Mouse (Mus musculus): ENCODE data around the gene Lars2. TPM values are rescaled to one million over a fixed set of nuclear protein-coding genes. Genes with fewer than 3 reads are reported as not detected.

The Lars2 gene
- total and polyA plus RNA-seq, 3 experiments, result 5.1 to 15,188 (median 765) TPM

GRCm38 (mm10) chr9:123429863-123430262 lies 63.1 kb downstream of the Lars2 start:
- in situ Hi-C loops (cut with MboI; ENCODE audit: low pct_ligation_motif_present, low pct_unique_long_range_greater_than_20kb, low sequenced_read_pairs) (no loop called here), dilution Hi-C loops (cut with MboI; ENCODE audit: extremely low pct_ligation_motif_present, extremely low pct_unique_long_range_greater_than_20kb, low sequenced_read_pairs) (no loop called here)
- Histone ChIP-seq H3K4me3 (replicated peaks in 1 of 3; ENCODE audit: low read depth in 2 of 3, low read length in 2 of 3, poor library complexity in 1 of 3) (no peak overlapping the region), H3K4me1 (ENCODE audit: control insufficient read depth in 1 of 2, insufficient read depth in 2 of 2) (no peaks in the 10 kb centered on the region), H3K9ac (ENCODE audit: insufficient read depth, low read depth) (no peak overlapping the region), H3K9me3 (replicated peaks; ENCODE audit: low read length) (no peaks in the 10 kb centered on the region), H3K27ac (ENCODE audit: insufficient read depth, low read depth) (no peak overlapping the region), H3K79me2 (replicated peaks; ENCODE audit: control insufficient read depth, extremely low read depth, insufficient read depth, poor library complexity, severe bottlenecking) (no peaks in the 10 kb centered on the region), H3K36me3 (replicated peaks in 1 of 2; ENCODE audit: control insufficient read depth in 1 of 2, insufficient read depth in 1 of 2, low read length in 1 of 2) (peaks cover 21 to 73% of the 10 kb centered on the region in 2 experiments), H3K4me2 (ENCODE audit: insufficient read depth, low read depth, poor library complexity, severe bottlenecking) (no peak overlapping the region), H3K27me3 (replicated peaks) (no peaks in the 10 kb centered on the region)
- TF ChIP-seq POLR2A (IDR thresholded peaks at IDR 0.05; ENCODE audit: low read depth, low read length) (no peak), MEF2A (IDR thresholded peaks at IDR 0.05; ENCODE audit: borderline replicate concordance, low read depth, low read length) (no peak), IRF4 (IDR thresholded peaks at IDR 0.05; ENCODE audit: low read depth, low read length) (no peak), ZMIZ1 (IDR thresholded peaks at IDR 0.05; ENCODE audit: low read depth, low read length) (no peak), NELFE (IDR thresholded peaks at IDR 0.05; ENCODE audit: low read depth, low read length) (no peak), USF1 (IDR thresholded peaks at IDR 0.05; ENCODE audit: low read depth, low read length) (no peak), TCF12 (IDR thresholded peaks at IDR 0.05; ENCODE audit: low read depth, low read length) (no peak), HCFC1 (IDR thresholded peaks at IDR 0.05; ENCODE audit: low read depth, low read length) (no peak), MAX (IDR thresholded peaks at IDR 0.05; ENCODE audit: low read length) (no peak), MXI1 (IDR thresholded peaks at IDR 0.05; ENCODE audit: low read depth, low read length) (no peak), UBTF (IDR thresholded peaks at IDR 0.05; ENCODE audit: low read depth, low read length) (no peak), ELF1 (IDR thresholded peaks at IDR 0.05; ENCODE audit: low read depth, low read length) (no peak), MYC (IDR thresholded peaks at IDR 0.05; ENCODE audit: low read depth, low read length) (no peak), ZKSCAN1 (IDR thresholded peaks at IDR 0.05; ENCODE audit: borderline replicate concordance, low read depth, low read length) (no peak), ETS1 (conservative IDR thresholded peaks at IDR 0.05; ENCODE audit: low read depth, low read length) (no peak), USF2 (conservative IDR thresholded peaks at IDR 0.05; ENCODE audit: low read depth, low read length) (no peak), RCOR1 (conservative IDR thresholded peaks at IDR 0.05; ENCODE audit: low read depth, low read length) (no peak)
- DNase-seq (ENCODE audit: extremely low read depth), result no peak

- DNase-seq (ENCODE audit: extremely low read depth), result no peak
- no peak overlapping the region for H3K27ac ChIP-seq (ENCODE audit: insufficient read depth, low read depth)
- no peaks in the 10 kb centered on the region for H3K79me2 ChIP-seq (replicated peaks; ENCODE audit: control insufficient read depth, extremely low read depth, insufficient read depth, poor library complexity, severe bottlenecking)
- no peaks in the 10 kb centered on the region for H3K4me1 ChIP-seq (ENCODE audit: control insufficient read depth in 1 of 2, insufficient read depth in 2 of 2)
- no peaks in the 10 kb centered on the region for H3K9me3 ChIP-seq (replicated peaks; ENCODE audit: low read length)
- TF ChIP-seq IRF4 (IDR thresholded peaks at IDR 0.05; ENCODE audit: low read depth, low read length) (no peak), JUND (conservative IDR thresholded peaks at IDR 0.05; ENCODE audit: low read depth, low read length) (no peak), UBTF (IDR thresholded peaks at IDR 0.05; ENCODE audit: low read depth, low read length) (no peak), BHLHE40 (IDR thresholded peaks at IDR 0.05; ENCODE audit: low read depth, low read length) (no peak), JUN (IDR thresholded peaks at IDR 0.05; ENCODE audit: insufficient read depth, low read depth, low read length) (no peak), MAFK (IDR thresholded peaks at IDR 0.05; ENCODE audit: insufficient replicate concordance, low read length) (no peak), ZKSCAN1 (IDR thresholded peaks at IDR 0.05; ENCODE audit: borderline replicate concordance, low read depth, low read length) (no peak), PAX5 (IDR thresholded peaks at IDR 0.05; ENCODE audit: low read length) (no peak), SIN3A (IDR thresholded peaks at IDR 0.05; ENCODE audit: low read length) (no peak), NELFE (IDR thresholded peaks at IDR 0.05; ENCODE audit: low read depth, low read length) (no peak), MXI1 (IDR thresholded peaks at IDR 0.05; ENCODE audit: low read depth, low read length) (no peak), MYC (IDR thresholded peaks at IDR 0.05; ENCODE audit: low read depth, low read length) (no peak), ELF1 (IDR thresholded peaks at IDR 0.05; ENCODE audit: low read depth, low read length) (no peak), CTCF (conservative IDR thresholded peaks at IDR 0.05 in 1 of 2, IDR thresholded peaks at IDR 0.05 in 1 of 2; ENCODE audit: low read depth in 2 of 2, low read length in 2 of 2) (no peak), MAX (IDR thresholded peaks at IDR 0.05; ENCODE audit: low read length) (no peak), ZMIZ1 (IDR thresholded peaks at IDR 0.05; ENCODE audit: low read depth, low read length) (no peak), USF1 (IDR thresholded peaks at IDR 0.05; ENCODE audit: low read depth, low read length) (no peak), E2F4 (IDR thresholded peaks at IDR 0.05; ENCODE audit: insufficient replicate concordance, low read depth, low read length) (no peak), EP300 (IDR thresholded peaks at IDR 0.05; ENCODE audit: low read length) (no peak)
- dilution Hi-C loops (cut with MboI; ENCODE audit: extremely low pct_ligation_motif_present, extremely low pct_unique_long_range_greater_than_20kb, low sequenced_read_pairs), result no loop called here
- no peak overlapping the region for H3K4me3 ChIP-seq (replicated peaks in 1 of 3; ENCODE audit: low read depth in 2 of 3, low read length in 2 of 3, poor library complexity in 1 of 3)
- H3K4me2 ChIP-seq (ENCODE audit: insufficient read depth, low read depth, poor library complexity, severe bottlenecking), result no peak overlapping the region
- no peak overlapping the region for H3K9ac ChIP-seq (ENCODE audit: insufficient read depth, low read depth)
- H3K27me3 ChIP-seq (replicated peaks), result no peaks in the 10 kb centered on the region
- in situ Hi-C loops (cut with MboI; ENCODE audit: low pct_ligation_motif_present, low pct_unique_long_range_greater_than_20kb, low sequenced_read_pairs), result no loop called here
- peaks cover 23 to 71% of the 10 kb centered on the region in 2 experiments for H3K36me3 ChIP-seq (replicated peaks in 1 of 2; ENCODE audit: control insufficient read depth in 1 of 2, insufficient read depth in 1 of 2, low read length in 1 of 2)
Observed at GRCm38 (mm10) chr9:123430973-123431372, 64.2 kb downstream of the Lars2 start.

All from CH12.LX (cell line).